Mouse (Mus musculus): ENCODE data around the gene Epn1. TPM values are rescaled to one million over a fixed set of nuclear protein-coding genes. Genes with fewer than 3 reads are reported as not detected.
"Not testable (repeated sequence)": the region's sequence is repeated elsewhere in the genome, so short reads cannot be mapped to it uniquely, and the experiment has no call there.

The Epn1 gene
- polyA plus RNA-seq, 1 experiment from 2014 or later = 64.8 TPM

DNA sequence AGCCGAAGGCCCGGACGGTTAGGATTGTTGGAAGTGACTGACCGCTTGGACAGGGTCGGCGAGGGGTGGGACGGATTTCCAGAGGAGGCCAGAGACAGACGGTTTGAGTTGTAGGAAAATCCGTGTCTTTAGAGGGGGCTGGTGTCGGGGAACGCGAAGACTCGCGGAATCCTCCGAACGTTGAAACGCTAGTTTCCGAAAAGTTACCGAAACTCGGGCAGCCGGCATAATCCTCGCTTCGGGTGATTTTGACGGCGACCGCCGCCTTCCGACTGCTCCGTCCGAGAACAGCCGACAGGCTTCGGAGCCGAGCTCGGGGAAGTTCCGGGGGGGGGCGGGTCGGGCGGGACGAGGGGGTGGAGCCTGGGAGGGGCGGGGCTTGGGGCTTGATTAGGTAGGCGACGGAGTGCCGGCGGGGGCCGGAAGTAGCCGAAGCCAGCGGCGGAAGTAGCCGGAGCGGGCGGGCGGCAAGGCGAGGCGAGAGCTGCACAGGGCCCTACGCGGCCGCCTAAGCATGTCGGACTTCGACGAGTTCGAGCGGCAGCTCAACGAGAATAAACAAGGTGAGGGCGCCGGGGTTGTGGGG is 18.2 kb upstream of the Epn1 start, which contains the start of gene U2af2:
Gene U2af2, plus strand, starts transcription at position 370 of the 586 bp plus-strand sequence.
- Histone ChIP-seq H3K36me3 (ENCODE audit: control insufficient read depth, insufficient read depth, low read length) (no peaks in the 10 kb centered on the region; the same call in 1 of the 2 replicates), H3K9ac (ENCODE audit: low read length) (peak within 1 kb of the TSS; percentile 79), H3K27me3 (ENCODE audit: control insufficient read depth, insufficient read depth, low read length) (peaks cover 12% of the 10 kb centered on the region), H3K4me1 (ENCODE audit: control insufficient read depth, insufficient read depth, low read length) (peaks cover 16% of the 10 kb centered on the region; the same call in 1 of the 2 replicates), H3K9me3 (ENCODE audit: control insufficient read depth, low read length) (no peaks in the 10 kb centered on the region), H3K4me2 (ENCODE audit: low read depth) (peak within 1 kb of the TSS; percentile 89), H3K4me3 (ENCODE audit: low read depth, low read length) (peak within 1 kb of the TSS; percentile 70), H3K27ac (ENCODE audit: low read depth, low read length) (peak within 1 kb of the TSS; percentile 95)
- peak; percentile 94 for DNase-seq (ENCODE audit: low spot score)
- ATAC-seq (ENCODE audit: insufficient read depth, low FRiP score, low TSS enrichment) = peak; percentile 86
- WGBS = 0% methylated on average over 52 of the region's 65 CpGs

GRCm38 (mm10) chr7:5062360-5063001 is 17.6 kb upstream of the Epn1 start:
- under 1% methylated on average over 49 of the region's 51 CpGs for WGBS
- Histone ChIP-seq H3K36me3 (ENCODE audit: control insufficient read depth, insufficient read depth, low read length) (no peaks in the 10 kb centered on the region; the same call in 1 of the 2 replicates), H3K9ac (ENCODE audit: low read length) (peak overlapping the region; percentile 79), H3K27ac (ENCODE audit: low read depth, low read length) (peak overlapping the region; percentile 95), H3K4me3 (ENCODE audit: low read depth, low read length) (peak overlapping the region; percentile 70), H3K27me3 (ENCODE audit: control insufficient read depth, insufficient read depth, low read length) (peaks cover 6% of the 10 kb centered on the region), H3K4me2 (ENCODE audit: low read depth) (peak overlapping the region; percentile 89), H3K4me1 (ENCODE audit: control insufficient read depth, insufficient read depth, low read length) (peaks cover 14% of the 10 kb centered on the region; the same call in 1 of the 2 replicates), H3K9me3 (ENCODE audit: control insufficient read depth, low read length) (no peaks in the 10 kb centered on the region)
- ATAC-seq (ENCODE audit: insufficient read depth, low FRiP score, low TSS enrichment) (peak; percentile 54), DNase-seq (ENCODE audit: low spot score) (peak; percentile 85)

- ATAC-seq (ENCODE audit: insufficient read depth, low FRiP score, low TSS enrichment) (no peak), DNase-seq (ENCODE audit: low spot score) (no peak)
- Histone ChIP-seq H3K27me3 (ENCODE audit: control insufficient read depth, insufficient read depth, low read length) (no peaks in the 10 kb centered on the region), H3K27ac (ENCODE audit: low read depth, low read length) (no peak overlapping the region), H3K4me1 (ENCODE audit: control insufficient read depth, insufficient read depth, low read length) (peaks cover 14% of the 10 kb centered on the region; the same call in 1 of the 2 replicates), H3K36me3 (ENCODE audit: control insufficient read depth, insufficient read depth, low read length) (peaks cover 11% of the 10 kb centered on the region), H3K9me3 (ENCODE audit: control insufficient read depth, low read length) (no peaks in the 10 kb centered on the region), H3K9ac (ENCODE audit: low read length) (no peak overlapping the region), H3K4me3 (ENCODE audit: low read depth, low read length) (no peak overlapping the region), H3K4me2 (ENCODE audit: low read depth) (no peak overlapping the region)
- WGBS = 98% methylated on average over 6 of the region's 6 CpGs
Measured at GRCm38 (mm10) chr7:5064886-5065285, 15.1 kb upstream of the Epn1 start.

DNA sequence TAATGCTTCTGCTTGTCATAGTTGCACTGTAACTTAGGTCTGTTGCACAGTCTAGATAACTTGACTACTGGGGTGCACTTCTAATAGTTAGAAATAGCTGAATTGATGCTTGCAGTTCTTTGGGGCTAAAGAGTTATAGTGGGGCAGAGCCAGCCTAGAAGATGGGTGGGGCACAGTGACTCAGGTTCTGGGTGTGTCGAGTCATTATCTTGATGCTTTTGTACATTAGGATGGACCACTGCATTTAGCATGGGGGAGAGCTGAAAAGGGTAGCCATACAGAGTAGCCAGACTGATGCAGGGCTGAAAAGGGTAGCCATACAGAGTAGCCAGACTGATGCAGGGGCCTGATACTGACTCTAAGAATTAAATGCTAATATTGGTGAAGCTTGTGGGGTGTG is 6.4 kb upstream of the Epn1 start:
- H3K27ac ChIP-seq (ENCODE audit: low read depth, low read length) = no peak overlapping the region
- DNase-seq (ENCODE audit: low spot score) (no peak), ATAC-seq (ENCODE audit: insufficient read depth, low FRiP score, low TSS enrichment) (no peak)
- WGBS = 88% methylated on average over 1 of the region's 1 CpGs
- no peaks in the 10 kb centered on the region for H3K27me3 ChIP-seq (ENCODE audit: control insufficient read depth, insufficient read depth, low read length)
- H3K9ac ChIP-seq (ENCODE audit: low read length) = no peak overlapping the region
- peaks cover 35% of the 10 kb centered on the region for H3K36me3 ChIP-seq (ENCODE audit: control insufficient read depth, insufficient read depth, low read length)
- H3K9me3 ChIP-seq (ENCODE audit: control insufficient read depth, low read length) = no peaks in the 10 kb centered on the region
- no peak overlapping the region for H3K4me3 ChIP-seq (ENCODE audit: low read depth, low read length)
- H3K4me2 ChIP-seq (ENCODE audit: low read depth) = no peak overlapping the region
- no peaks in the 10 kb centered on the region for H3K4me1 ChIP-seq (ENCODE audit: control insufficient read depth, insufficient read depth, low read length)

DNA sequence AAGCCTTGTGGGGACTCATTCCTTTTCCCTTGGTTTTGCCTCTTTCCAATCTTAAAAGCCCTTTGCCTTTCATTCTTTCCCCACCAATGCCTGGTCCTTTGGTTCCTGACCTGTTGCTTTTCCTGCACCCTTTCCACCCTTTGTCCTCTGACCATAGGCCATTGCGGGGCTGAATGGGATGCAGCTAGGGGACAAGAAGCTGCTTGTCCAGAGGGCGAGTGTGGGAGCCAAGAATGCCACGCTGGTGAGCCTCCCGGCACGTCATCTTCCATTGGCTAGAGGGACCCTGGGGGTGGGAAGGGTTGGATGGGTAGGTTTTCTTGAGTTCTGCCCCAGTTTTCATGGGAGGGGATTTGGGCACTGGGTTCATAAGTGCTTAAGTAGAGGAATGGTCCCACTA is 5.1 kb upstream of the Epn1 start:
- WGBS = 95% methylated on average over 5 of the region's 5 CpGs
- Histone ChIP-seq H3K4me2 (ENCODE audit: low read depth) (no peak overlapping the region), H3K4me3 (ENCODE audit: low read depth, low read length) (no peak overlapping the region), H3K27me3 (ENCODE audit: control insufficient read depth, insufficient read depth, low read length) (no peaks in the 10 kb centered on the region), H3K4me1 (ENCODE audit: control insufficient read depth, insufficient read depth, low read length) (0 out of 2 replicates have a peak, but pooled peaks cover 2% of the 10 kb centered on the region), H3K27ac (ENCODE audit: low read depth, low read length) (no peak overlapping the region), H3K36me3 (ENCODE audit: control insufficient read depth, insufficient read depth, low read length) (peaks cover 28% of the 10 kb centered on the region), H3K9ac (ENCODE audit: low read length) (no peak overlapping the region), H3K9me3 (ENCODE audit: control insufficient read depth, low read length) (no peaks in the 10 kb centered on the region)
- no peak for ATAC-seq (ENCODE audit: insufficient read depth, low FRiP score, low TSS enrichment)
- DNase-seq (ENCODE audit: low spot score) = no peak

GRCm38 (mm10) chr7:5076931-5077330 is 3.1 kb upstream of the Epn1 start:
- no peak for DNase-seq (ENCODE audit: low spot score)
- Histone ChIP-seq H3K4me1 (ENCODE audit: control insufficient read depth, insufficient read depth, low read length) (peaks cover 12% of the 10 kb centered on the region; the same call in 1 of the 2 replicates), H3K36me3 (ENCODE audit: control insufficient read depth, insufficient read depth, low read length) (peaks cover 24% of the 10 kb centered on the region), H3K4me2 (ENCODE audit: low read depth) (no peak overlapping the region), H3K9me3 (ENCODE audit: control insufficient read depth, low read length) (no peaks in the 10 kb centered on the region), H3K27ac (ENCODE audit: low read depth, low read length) (no peak overlapping the region), H3K9ac (ENCODE audit: low read length) (no peak overlapping the region), H3K27me3 (ENCODE audit: control insufficient read depth, insufficient read depth, low read length) (no peaks in the 10 kb centered on the region), H3K4me3 (ENCODE audit: low read depth, low read length) (no peak overlapping the region)
- ATAC-seq (ENCODE audit: insufficient read depth, low FRiP score, low TSS enrichment) = no peak
- 86% methylated on average over 2 of the region's 2 CpGs for WGBS

DNA sequence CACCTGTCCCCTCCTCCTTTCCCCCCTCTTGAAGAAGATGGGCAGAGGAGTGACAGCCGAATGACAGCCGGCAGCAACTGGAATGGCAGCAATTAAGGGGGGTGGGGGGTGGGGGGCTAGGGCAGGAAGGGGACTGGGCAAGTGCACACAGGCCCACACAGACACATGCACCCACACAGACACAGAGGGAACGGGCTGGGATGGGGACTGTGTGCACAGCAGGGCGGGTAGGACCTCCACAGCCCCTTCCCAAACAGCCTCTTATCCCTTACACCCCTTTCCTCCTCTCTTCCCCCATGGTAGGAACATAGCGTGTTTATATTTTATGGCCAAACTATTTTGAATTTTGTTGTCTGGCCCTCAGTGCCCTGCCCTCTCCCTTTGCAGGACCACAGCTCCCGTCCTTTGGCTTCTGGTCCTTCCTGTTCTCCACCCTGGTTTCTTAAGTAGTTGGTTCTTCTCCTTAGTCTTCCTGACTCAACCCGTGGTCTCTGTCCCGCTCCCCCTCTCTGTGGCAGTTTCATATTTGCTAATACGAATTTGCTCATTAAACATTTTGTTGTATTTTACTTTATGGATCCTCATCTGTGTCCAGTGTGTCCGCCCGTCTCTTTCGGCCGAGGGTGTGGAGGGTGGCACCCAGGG is 548 bp upstream of the Epn1 start:
- DNase-seq (ENCODE audit: low spot score); H3K27ac ChIP-seq (ENCODE audit: low read depth, low read length); H3K27me3 ChIP-seq (ENCODE audit: control insufficient read depth, insufficient read depth, low read length); H3K9ac ChIP-seq (ENCODE audit: low read length); H3K9me3 ChIP-seq (ENCODE audit: control insufficient read depth, low read length): not testable (repeated sequence)
- ATAC-seq (ENCODE audit: insufficient read depth, low FRiP score, low TSS enrichment) = peak; percentile 29; the same call in 1 of the 2 replicates
- Histone ChIP-seq H3K4me1 (ENCODE audit: control insufficient read depth, insufficient read depth, low read length) (peaks cover 12% of the 10 kb centered on the region; the same call in 1 of the 2 replicates), H3K36me3 (ENCODE audit: control insufficient read depth, insufficient read depth, low read length) (peaks cover 11% of the 10 kb centered on the region), H3K4me3 (ENCODE audit: low read depth, low read length) (peak overlapping the region; percentile 93), H3K4me2 (ENCODE audit: low read depth) (peak overlapping the region; percentile 35; the same call in 1 of the 2 replicates)
- 51% methylated on average over 10 of the region's 13 CpGs for WGBS

DNA sequence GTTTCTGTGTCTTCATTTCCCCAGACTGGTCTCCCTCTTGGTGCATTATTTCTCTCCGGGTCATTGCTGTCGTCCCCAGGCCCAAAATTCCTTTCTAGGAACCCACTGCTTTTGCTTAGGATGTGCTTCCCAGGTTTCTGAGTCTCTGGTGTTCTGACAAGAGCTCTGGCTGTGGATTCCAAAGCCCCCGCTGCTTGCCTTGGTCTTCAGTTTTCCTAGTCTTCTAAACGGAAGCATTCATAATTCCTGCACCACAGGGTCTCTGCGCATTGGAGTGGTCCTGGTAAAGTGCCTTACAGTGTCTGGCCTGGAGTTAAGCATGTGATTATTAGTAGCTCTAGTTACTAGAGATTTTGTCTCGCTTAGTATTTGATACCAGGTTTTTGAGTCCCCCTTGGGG is 780 bp downstream of the Epn1 start:
- peak overlapping the region; percentile 93 for H3K4me3 ChIP-seq (ENCODE audit: low read depth, low read length)
- H3K27me3 ChIP-seq (ENCODE audit: control insufficient read depth, insufficient read depth, low read length) = no peaks in the 10 kb centered on the region
- ATAC-seq (ENCODE audit: insufficient read depth, low FRiP score, low TSS enrichment) (no peak), DNase-seq (ENCODE audit: low spot score) (no peak)
- H3K36me3 ChIP-seq (ENCODE audit: control insufficient read depth, insufficient read depth, low read length) = peaks cover 10% of the 10 kb centered on the region
- peak overlapping the region; percentile 84 for H3K9ac ChIP-seq (ENCODE audit: low read length)
- 25% methylated on average over 6 of the region's 6 CpGs for WGBS
- no peak overlapping the region for H3K27ac ChIP-seq (ENCODE audit: low read depth, low read length)
- peak overlapping the region; percentile 90 for H3K4me2 ChIP-seq (ENCODE audit: low read depth)
- H3K4me1 ChIP-seq (ENCODE audit: control insufficient read depth, insufficient read depth, low read length) = peaks cover 12% of the 10 kb centered on the region; the same call in 1 of the 2 replicates
- no peaks in the 10 kb centered on the region for H3K9me3 ChIP-seq (ENCODE audit: control insufficient read depth, low read length)
